Mouse (Mus musculus): ENCODE data around the gene Olfr763.
"Not testable (repeated sequence)": the region's sequence is repeated elsewhere in the genome, so short reads cannot be mapped to it uniquely, and the experiment has no call there.

The Olfr763 gene

DNA sequence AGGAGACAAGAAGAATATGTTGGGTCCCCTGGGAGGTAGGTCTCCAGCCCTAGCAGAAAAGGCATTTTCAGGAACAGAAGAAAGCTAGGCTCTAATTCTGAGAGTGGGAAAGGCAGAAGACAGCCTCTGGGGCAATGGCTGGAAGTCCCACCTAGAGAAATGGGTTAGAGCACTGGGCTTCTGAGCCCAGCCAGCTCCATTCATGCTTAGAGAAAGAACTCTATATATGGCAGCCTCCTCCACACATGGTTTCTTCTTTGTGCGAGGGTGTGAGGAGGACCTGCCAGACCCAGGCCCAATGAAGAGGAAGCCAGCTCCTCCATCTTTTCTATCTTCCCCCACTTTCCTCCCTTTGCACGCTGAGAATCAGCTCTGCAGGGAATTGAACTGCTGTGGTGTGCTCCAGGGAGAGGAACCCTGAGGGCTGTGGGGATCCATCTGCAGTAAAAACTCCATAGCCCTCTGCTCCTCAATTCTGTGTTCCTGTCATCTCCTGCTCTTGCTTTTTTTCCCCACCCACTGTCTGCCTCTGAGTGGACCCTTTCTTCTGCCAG is at the start of gene Olfr763:
Gene Olfr763, plus strand, starts transcription at position 504 of the 554 bp plus-strand sequence.
- no peak for DNase-seq (ENCODE audit: inconsistent age in 2 of 2, low spot score in 1 of 2)

DNA sequence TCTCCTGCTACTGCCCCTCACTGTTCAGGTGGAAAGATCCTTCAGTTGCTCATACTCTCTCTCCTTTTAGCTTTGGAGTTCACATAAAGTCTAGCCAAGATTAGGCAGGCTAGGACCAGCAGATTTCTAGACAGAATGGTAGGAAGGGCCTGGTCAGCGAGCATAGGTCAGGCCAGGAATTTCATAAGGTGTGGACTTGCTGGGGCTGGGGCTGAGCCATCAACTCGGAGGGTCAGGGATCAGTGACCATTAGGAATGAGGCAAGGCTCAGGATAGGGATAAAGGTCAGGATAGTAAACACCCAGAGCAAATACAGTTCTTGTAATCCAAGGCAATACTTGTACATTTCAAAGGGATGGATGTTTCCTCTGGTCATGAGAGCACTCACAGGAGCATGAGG is 45.6 kb upstream of the Olfr763 start:
- DNase-seq (ENCODE audit: inconsistent age in 2 of 2, low spot score in 1 of 2), result no peak

DNA sequence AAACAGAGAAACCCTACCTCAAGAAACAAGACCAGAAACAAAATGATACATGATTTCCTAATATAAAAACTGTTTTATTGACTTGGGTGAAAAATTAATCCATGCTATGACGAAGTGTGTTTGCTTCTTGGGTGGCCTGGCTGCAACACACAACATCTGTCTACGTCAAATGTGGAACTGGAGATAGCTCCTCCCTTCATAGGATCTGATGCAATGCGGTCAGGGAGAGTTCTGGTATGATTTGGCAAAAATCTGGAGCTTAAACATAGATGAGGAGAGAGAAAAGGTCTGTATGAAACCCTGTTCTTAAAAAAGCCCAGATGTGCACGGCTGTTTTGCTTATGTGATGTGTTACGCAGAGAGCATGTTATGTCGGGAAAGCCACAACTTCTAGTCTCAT is 44.7 kb upstream of the Olfr763 start:
- no peak for DNase-seq (ENCODE audit: inconsistent age in 2 of 2, low spot score in 1 of 2)

DNA sequence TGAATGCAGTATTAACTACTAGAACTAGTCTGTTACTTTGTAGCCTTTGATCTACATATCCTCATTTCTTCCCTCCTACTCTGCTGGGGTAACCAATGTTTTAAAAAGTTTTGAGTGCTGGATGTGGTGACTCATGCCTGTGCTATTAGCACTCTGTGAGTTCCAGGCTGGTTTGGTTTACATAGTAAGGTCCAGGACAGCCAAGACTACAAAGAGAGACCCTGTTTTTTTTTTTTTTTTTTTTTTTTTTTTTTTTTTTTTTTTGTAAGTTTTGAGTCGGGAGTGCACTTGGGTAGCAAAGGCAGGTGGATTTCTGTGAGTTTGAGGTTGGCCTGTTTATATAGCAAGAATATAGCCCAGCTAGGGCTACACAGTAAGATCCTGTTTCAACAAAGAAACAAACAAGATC is 42.2 kb upstream of the Olfr763 start:
- DNase-seq (ENCODE audit: inconsistent age in 2 of 2, low spot score in 1 of 2), result no peak

DNA sequence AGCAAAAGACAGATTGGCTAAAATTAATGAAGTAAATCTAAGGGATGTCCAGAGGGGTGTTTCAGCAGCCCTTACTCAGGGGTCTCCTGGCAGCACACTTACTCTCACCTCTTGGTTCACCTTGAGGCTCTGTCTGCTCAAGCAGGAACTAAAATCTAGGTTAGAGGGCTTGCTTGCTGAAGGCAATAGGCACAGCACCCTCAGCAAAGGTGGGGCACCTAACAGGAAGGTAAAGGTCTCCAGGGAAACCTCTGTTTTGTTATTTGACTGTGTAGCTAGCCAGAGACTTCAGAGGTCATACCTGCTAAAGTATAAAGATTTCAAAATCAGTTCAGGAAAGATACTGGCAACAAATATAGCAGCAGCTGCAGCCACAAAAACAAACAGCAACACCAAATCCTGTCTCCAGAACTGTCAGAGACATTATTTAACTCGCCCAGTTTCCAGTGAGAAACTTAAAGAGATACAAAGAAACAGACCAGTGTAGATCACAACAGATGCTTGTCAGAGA is 39.8 kb upstream of the Olfr763 start:
- no peak for DNase-seq (ENCODE audit: inconsistent age in 2 of 2, low spot score in 1 of 2)

DNA sequence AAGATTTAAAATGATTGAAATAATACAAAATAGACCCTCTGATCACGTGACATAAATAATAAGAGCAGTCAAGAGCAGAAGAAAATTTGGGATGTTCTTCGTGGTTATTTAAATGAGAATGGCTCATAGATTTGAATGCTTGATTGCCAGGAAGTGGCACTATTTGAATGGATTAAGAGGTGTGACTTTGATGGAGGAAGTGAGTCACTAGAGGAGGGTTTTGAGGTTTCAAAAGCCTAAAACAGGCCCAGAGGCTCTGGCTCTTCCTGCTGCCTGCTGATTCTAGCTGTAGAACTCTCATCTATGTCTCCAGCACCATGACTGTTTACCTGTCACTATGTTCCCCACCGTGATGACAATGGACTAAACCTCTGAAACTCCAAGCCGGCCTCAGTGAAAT is 37.8 kb upstream of the Olfr763 start:
- DNase-seq (ENCODE audit: inconsistent age in 2 of 2, low spot score in 1 of 2), result no peak

DNA sequence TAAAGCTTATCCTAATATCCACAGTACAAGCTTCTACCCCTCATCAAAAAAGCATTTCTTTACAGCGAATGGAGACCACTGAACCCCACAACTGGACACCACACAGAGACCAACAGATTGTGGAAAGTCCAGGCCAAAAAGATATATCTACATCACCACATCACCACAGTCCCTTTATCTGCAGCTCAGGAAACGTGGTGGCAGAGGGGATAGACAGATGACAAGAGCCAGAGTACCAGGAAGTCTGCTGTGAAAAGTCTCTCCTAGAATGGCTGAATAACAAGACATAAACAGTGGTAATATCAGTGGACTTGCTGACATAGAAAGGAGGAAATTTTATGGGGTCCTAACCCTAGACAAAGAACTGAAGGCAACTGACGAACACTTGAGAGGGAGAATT is 34.2 kb upstream of the Olfr763 start:
- DNase-seq (ENCODE audit: inconsistent age in 2 of 2, low spot score in 1 of 2), result no peak

DNA sequence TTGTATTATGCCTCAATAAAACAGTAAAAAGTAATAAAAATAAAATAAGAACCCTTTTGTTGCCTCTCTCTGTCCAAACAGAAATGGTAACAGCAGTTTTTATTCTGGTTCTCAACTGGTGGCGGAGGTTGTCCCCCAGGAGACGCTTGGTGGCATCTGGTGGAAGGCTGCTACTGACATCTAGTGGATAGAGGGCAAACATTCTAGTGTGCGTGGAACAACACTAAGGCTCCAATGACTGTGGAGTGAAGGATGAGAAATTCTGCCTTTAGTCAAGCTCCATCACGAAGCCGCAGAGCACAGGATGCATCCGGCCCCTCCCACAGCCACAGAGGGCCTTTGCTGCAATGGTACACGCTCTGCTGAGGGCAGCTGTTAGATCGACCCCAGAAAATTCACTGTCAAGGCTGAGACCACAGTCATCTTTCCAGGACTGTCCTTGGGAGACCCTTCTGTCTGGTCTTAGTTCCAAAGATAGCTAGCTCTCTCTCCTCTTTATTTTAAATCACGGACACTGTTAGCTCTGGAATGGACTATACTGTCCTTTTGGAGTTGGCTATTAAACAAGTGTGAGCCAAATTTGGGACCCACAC is 33.0 kb upstream of the Olfr763 start:
- DNase-seq (ENCODE audit: inconsistent age in 2 of 2, low spot score in 1 of 2), result peak; percentile 48 to 76

DNA sequence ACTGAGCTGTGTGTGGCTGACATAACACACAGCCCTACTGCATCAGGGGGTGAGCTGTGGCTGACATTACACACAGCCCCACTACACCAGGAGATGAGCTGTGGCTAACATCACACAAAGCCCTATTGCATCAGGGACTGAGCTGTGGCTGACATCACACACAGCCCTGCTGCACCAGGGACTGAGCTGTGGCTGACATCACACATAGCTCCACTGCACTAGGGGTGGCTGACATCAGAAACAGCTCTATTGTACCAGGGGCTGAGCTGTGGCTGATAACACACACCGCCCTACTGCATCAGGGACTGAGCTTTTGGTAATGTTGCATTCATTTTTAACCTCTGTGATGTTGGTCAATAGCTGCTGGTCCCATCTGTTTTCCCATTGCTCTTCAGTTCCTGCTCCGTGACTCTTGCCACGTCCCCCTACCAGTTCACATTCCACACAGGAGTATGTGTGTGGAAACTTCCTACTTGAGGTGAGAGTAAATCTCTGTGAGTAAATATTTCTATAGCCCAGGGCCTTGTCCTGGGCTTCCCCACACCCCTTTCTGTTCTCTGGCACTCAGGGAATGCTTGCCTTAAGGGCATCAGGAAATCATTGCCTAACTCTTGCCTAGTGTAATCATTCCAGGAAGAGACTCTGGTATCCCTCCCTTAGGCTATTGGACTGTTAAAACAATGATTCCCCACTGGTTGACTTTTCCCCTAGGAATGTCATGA is 29.8 kb upstream of the Olfr763 start:
- DNase-seq (ENCODE audit: inconsistent age in 2 of 2, low spot score in 1 of 2), result no peak

DNA sequence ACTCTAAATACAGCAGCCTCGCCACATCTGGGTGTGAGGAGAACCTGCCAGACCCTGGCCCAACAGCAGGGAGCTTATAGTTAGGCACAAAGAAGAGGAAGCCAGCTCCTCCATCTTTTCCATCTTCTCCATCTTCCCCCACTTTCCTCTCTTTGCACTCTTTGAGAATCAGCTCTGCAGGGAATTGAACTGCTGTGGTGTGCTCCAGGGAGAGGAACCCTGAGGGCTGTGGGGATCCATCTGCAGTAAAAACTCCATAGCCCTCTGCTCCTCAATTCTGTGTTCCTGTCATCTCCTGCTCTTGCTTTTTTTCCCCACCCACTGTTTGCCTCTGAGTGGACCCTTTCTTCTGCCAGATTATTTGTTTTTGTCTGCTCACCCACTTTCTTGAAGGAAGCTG is 21.5 kb upstream of the Olfr763 start, which contains the start of gene Olfr9:
Gene Olfr9, plus strand, starts transcription at position 301 of the 400 bp plus-strand sequence.
- DNase-seq (ENCODE audit: inconsistent age in 2 of 2, low spot score in 1 of 2), result not testable (repeated sequence)

DNA sequence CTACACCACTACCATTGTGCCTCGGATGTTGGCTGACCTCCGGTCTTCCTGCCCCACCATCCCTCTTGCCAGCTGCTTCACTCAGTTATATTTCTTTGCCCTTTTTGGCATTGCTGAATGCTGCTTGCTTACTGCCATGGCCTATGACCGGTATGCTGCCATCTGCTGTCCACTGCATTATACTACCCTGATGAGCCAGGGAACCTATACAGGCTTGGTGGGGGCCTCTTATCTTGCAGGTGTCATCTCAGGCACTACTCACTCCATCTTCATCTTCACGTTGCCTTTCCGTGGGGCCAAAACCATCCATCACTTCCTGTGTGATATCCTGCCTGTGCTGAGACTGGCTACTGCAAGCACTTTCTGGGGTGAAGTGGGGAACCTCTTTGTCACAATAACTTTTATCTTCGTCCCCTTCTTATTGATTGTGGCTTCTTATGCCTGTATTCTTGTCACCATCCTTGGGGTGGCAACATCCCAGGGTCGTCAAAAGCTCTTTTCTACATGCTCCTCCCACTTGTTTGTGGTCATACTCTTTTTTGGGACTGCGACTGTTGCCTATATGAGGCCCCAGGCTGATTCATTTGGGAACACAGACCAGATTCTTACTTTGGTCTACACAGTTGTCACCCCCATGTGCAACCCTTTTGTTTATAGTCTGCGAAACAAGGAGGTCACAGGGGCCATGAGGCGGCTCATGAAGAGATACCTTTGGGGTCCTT is 20.3 kb upstream of the Olfr763 start:
- not testable (repeated sequence) for DNase-seq (ENCODE audit: inconsistent age in 2 of 2, low spot score in 1 of 2)

DNA sequence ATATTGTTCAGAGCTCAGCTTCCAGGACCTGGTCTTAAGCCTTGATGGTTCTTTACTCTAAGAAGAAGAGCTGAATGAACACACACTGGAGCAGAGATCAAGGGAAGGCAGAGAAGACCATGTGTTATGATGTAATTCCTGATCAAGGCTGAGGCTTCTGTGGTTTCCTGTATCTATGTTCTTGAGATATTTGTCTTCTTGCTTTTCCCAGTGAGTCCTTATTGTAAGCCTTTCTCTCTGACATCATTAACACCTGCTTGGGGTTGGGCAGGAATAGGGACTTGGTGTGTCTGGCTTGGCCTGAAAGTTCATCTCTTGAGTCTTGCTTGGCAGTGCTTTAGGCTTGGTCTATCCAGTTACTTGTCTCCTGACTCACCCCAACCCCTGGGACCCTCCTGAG is 19.6 kb upstream of the Olfr763 start:
- no peak for DNase-seq (ENCODE audit: inconsistent age in 2 of 2, low spot score in 1 of 2)

DNA sequence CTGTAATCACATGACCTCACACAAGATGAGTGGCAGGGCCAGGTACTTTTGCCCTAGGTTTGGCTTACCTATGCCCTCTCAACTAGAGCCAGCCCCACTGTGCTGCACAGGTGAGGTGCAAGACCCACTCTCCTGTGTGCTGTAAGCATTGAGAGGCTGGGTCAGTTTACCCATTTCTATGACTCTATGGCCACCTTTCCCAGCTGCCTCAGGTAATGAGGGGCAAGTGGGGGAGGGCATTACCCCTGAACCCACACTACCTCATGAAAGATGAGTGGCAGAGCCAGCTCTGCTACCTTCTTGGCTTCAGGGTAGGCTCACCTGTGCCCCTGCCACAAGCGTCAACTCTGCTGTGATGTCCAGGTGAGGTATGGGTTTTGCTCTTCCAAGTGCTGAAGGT is 14.8 kb upstream of the Olfr763 start:
- no peak for DNase-seq (ENCODE audit: inconsistent age in 2 of 2, low spot score in 1 of 2)

DNA sequence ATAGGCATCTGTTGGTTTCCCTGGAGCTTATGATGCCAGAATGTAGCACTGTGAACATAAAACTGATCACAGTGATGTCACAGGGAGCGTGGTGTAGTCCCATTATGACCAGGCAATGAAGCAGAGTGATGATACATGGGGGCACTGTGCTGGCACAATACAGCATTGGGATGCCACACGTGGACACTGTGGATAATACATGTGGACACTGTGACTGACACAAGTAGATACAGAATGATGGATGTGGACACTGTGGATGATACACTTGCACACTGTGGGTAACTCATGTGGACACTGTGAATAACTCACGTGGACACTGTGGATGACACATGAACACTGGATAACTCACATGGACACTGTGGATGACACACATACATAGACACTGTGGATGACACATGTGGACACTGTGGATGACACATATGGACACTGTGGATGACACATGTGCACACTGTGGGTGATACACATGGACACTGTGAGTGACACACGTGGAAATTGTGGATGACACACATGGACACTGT is 14.0 kb upstream of the Olfr763 start:
- DNase-seq (ENCODE audit: inconsistent age in 2 of 2, low spot score in 1 of 2), result no peak

DNA sequence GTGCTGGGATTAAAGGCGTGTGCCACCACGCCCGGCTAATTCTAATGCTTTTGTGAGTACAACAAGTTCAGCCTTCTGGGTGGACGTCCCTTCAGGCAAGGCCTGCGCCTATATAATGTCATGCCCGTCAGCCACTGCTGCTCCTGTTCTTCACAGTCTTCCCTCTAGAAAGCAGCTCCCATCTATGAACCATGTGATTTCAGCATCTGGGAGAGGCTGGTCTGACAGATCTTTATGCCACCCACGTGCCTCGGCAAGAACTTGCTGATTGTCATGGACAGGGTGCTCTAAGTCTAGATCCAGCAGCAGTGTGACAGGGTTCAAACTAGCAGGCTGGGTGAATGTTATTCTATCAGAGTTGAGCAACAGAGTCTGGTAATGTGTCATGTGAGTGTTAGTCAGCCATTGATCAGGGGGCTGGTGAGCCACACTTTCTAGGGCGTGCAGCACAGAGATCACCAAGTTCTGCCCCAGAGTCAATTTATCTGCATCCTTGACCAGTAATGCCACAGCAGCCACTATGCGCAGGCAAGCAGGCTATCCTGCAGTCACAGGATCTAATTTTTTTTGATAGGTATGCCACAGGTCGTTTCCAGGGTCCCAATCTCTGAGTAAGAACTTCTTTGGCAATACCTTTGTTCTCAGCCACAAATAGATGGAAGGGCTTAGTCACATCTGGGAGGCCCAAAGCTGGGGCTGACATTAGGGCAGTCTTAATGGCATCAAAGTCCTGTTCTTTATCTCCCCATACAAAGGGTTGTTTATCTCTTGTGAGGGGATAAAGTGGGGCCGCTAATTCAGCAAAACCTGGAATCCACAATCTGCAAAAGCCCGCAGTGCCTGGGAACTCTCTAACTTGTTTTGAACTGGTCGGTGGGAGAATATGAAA is 6.3 kb upstream of the Olfr763 start:
- DNase-seq (ENCODE audit: inconsistent age in 2 of 2, low spot score in 1 of 2), result peak in 1 of 2 experiments; percentile 26

DNA sequence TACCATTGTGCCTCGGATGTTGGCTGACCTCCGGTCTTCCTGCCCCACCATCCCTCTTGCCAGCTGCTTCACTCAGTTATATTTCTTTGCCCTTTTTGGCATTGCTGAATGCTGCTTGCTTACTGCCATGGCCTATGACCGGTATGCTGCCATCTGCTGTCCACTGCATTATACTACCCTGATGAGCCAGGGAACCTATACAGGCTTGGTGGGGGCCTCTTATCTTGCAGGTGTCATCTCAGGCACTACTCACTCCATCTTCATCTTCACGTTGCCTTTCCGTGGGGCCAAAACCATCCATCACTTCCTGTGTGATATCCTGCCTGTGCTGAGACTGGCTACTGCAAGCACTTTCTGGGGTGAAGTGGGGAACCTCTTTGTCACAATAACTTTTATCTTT is 920 bp downstream of the Olfr763 start:
- not testable (repeated sequence) for DNase-seq (ENCODE audit: inconsistent age in 2 of 2, low spot score in 1 of 2)

DNA sequence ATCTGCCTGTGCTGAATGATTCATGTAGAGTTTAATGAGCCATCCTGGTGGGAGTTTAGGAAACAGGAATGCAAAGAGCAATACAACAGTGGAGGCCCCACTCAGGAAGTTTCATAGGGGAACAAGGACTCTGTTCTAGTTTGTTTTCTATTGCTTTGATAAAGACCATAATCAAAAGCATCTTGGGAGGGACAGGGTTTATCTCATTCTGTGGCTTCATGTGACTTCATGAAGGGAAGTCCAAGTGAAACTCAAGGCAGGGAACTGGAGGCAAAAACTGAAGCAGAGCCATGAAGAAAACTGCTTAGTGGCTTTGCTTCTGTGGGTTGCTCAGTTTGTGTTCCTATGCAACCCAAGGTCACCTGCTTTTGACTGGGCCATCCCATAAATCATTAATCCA is 3.9 kb downstream of the Olfr763 start:
- no peak for DNase-seq (ENCODE audit: inconsistent age in 2 of 2, low spot score in 1 of 2)

DNA sequence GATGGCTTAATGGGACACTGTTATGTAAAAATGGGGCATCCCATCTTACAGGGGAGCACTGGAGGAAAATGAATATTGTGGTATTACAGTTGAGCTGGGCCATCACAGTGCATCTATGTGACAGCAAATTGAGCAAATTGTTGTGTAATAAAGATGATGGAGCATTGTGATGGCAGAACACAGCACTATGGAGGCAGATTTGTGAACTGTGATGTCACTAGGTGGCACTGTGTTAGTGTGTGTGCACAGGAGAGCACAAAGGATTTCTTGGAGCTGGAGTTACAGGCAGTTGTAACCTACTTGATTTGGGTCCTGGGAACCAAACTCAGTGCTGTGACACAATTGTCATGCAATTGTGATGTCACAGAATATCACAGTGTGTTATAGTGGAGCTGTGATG is 12.7 kb downstream of the Olfr763 start:
- DNase-seq (ENCODE audit: inconsistent age in 2 of 2, low spot score in 1 of 2), result no peak

DNA sequence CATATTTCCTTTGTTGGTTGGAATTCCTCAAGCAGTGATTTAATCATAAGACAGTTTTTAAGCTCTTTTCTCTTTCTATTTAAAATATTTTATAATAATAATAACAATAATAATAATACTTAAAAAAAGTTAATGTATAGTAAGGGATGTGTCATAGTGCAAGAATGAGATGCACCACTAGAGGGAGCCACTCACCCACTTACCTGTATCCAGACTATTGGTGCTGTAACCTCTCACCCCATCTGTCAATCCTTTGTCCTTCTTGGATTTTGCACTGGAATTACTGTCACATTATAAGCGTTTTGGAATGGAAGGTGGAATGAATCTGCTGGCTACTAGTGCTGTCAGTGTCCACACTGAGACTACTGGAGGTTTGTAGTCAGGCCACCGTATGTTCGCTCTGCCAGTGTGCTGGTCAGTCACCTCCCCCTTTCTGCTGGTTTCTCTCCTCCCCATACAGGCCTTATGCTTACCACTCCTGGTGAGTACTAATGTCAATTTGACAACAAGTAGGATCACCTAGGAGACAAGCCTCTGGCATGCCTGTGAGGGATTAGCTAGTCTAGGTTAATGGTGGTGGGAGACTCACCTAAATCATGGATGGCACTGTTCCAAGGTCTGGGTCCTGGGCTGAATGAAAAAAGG is 15.5 kb downstream of the Olfr763 start:
- DNase-seq (ENCODE audit: inconsistent age in 2 of 2, low spot score in 1 of 2), result peak in 1 of 2 experiments; percentile 74

DNA sequence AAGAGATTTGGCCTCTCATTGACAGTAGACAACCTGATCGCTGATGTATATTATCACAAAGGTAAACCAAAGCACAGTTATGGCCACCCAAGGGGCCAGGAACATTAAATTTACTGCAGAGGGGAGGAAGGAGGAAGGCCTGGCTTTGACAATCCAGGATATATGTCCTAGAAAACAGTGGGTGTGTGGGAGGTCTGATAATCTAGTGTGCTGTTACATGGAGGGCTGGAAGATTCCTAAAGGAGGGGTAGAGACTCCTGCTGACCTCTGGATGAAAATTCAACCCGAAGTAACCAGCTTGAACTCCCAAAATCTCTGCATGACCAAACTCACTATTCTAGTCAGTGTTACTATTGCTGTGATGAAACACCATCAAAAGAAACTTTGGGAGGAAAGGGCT is 17.8 kb downstream of the Olfr763 start:
- DNase-seq (ENCODE audit: inconsistent age in 2 of 2, low spot score in 1 of 2), result no peak

Measured in adrenal gland, adult (tissue).